Mouse (Mus musculus) frontal cortex, postnatal 14 days (tissue): ENCODE measurements around the gene Mxd3.
A peak's percentile ranks its signal among the peaks of the same experiment; 100 is the strongest.

Source experiments
- DNase-seq, 2 experiments: peaks; one replicate each; pipeline ENCODE4 v3.0.0; 2022; ENCODE audit warnings: low spot score in 2 of 2

Gene Mxd3

DNA sequence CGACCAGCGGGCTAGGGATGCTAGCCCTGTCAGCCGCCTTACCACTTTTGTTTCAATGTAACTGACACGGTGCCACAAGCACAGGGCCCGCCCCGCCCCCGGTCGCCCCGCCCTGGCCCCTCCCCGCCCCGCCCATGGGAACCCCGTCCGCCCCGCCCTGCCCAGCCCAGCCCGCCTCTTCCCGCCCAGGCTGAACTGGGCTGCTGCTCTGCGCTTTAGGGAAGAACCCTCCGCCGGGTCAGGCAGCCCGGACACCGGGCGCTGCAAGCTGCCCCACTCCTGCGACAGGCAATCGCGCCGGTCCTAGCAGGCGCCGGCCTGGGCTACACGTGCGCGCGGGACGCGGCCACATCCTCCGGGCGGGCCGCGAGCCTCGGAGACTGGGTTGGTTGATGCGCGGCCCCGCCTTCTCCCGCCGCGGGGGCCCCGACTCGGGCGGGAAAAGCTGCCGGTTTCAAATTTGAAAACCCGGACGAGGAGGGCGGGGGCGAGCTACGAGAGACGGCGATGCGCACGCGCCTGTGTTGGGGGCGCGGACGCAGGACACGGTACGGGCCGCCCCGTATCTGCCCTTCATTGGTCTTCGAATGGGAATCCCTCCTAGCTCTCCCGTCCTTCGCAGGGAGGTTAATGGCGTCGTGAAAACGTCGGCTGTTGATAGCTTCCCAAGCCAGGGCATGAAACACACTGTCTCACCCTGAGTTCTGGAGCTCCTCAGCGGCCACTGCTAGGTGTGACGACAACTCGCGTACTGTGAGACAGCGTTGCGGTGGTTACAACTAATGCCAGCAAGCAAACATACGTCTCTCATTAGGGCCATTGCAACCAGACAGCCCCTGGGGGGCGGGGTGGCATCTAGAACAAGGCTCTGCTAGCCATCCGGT lies at the start of gene Mxd3:
TSS of gene Mxd3 (minus strand) at position 141 of the 884 bp plus-strand sequence.
- peak; percentile 72 to 74 for DNase-seq

- DNase-seq, result no peak
Measured at GRCm38 (mm10) chr13:55378907-55379580, 49.4 kb upstream of the Mxd3 start.

DNA sequence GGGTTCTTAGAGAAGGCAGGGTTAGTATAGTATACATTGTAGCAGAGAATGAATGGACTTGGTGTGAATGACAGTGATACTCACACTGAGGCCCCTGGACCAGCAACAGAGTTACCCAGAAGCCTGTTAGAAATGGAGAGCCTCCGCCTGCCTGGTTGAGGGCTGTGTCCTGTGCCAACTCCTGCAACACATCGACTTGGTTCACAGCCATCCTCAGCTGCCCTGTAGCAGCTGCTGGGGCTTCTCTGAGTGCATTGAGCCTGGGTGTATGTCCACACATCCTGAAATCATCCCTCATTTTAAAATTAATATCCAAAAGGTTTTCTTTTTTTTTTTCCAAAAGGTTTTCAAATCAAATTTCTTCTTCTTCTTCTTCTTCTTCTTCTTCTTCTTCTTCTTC lies 46.3 kb upstream of the Mxd3 start:
- no peak for DNase-seq

GRCm38 (mm10) chr13:55374206-55374924 lies 44.7 kb upstream of the Mxd3 start:
- DNase-seq, result no peak

- DNase-seq, result no peak
Measured at GRCm38 (mm10) chr13:55371740-55372139, 42.1 kb upstream of the Mxd3 start.

DNA sequence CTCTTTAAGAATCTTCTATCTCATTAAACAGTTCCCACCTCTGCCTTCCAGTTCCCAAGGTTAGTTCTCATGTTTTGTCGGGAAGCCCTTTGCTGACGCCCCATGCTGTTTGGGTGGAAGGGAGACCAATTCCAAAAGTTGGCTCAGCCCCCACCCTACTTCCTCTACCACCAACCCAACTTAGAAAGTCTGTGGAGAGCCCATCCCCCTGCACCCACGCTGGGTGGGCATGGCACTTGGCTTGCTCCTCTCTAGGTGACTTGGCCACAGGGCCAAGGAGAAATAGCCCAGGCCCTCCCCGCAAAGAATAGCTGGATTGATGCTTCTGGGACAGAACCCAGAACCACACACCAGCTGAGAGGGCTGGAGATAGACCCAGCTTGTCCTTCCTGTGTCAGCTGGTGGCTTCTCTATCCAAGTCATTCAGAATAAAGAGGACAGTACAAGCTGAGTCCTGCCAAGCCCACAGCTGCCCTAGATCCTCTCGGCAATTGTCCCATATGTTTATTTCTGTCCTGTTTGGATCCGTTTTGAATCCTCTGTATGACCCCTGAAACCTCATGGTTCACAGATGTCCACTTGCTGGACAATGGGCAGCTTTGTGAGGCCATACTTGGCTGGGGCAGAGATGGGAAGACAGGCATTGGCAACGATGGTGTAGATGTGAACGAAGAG lies 41.5 kb upstream of the Mxd3 start:
- DNase-seq, result no peak

GRCm38 (mm10) chr13:55370234-55370633 lies 40.6 kb upstream of the Mxd3 start:
- DNase-seq, result no peak

DNA sequence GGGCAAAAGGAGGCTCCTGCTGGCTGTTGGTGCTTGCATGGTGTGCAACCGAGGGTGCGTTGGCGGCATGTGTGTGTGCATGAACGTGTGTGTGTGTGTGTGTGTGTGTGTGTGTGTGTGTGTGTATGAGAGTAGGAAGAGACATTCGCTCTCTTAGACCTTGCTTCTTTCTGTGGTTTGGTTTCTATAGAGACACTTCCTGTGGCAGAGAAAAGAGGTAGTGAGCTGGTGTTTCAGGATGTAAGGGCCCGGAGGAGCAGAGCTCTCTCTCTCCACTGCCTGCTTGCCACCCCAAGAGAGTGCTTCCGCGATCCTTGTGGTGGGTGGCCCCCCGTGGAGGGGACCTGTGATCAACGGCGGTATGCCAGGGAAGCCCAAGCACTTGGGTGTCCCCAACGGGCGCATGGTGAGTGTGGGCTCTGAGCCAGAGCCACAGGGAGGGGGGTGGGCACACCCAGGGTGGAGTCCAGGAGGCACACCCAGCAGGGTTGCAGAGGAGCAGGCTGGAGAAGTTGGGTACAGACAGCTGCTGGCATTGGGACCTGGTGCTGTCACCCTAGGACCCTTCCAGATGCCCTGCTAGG lies 40.0 kb upstream of the Mxd3 start, which contains the start of gene Rgs14:
TSS of gene Rgs14 (plus strand) at position 202 of the 584 bp plus-strand sequence.
- peak in 1 of 2 experiments; percentile 43 for DNase-seq

DNA sequence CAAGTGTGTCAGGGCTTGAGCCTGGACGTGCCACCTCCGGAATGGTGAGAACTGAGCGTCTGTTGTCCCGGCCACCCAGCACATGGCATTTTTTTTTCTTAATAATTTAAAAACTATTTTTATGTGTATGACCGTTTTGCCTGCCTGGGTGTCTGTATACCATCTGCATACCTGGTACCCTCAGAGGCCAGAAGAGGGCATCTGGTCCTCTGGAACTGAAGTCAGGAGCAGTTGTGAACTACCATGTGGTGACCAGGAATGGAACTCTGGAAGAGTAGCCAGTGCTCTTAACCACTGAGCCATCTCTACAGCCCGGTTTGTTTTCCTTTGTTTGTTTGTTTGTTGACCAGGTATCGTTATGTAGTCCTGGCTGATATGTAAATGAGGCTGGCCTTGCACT lies 38.8 kb upstream of the Mxd3 start:
- no peak for DNase-seq

DNA sequence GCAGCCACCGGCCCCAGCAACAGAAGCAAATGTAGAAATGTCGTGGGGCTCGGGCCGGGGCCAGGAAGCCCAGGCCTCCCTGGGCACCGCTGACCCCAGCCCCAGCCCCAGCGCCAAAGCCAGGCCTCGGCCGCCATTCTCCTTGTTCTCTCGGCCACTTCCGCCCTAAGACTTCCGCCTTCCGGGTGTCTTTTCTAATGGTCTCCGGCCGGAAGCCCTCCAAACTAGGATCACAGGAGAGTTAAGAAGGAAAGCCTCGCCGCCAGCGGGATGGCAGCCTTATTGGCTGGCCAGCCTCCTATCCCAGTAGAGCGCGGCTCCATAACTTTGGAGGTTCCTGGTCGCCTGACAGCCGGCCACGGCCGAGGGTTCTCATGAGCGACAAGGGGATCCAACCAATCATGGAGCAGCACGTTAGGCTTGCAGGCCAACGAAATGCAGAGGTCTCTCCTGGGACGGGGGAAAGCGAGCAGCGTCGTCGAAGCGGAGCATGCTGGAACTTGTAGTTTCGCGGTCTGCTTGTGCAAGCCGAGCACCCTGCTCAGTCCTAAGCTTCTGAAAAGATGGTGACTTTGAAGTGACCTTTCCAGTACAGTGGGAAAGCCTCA lies 32.9 kb upstream of the Mxd3 start, which contains the start of gene Lman2:
TSS of gene Lman2 (minus strand) at position 331 of the 608 bp plus-strand sequence.
- peak; percentile 96 to 99 for DNase-seq

GRCm38 (mm10) chr13:55361974-55362452 lies 32.4 kb upstream of the Mxd3 start:
- peak in 1 of 2 experiments; percentile 22 for DNase-seq

DNA sequence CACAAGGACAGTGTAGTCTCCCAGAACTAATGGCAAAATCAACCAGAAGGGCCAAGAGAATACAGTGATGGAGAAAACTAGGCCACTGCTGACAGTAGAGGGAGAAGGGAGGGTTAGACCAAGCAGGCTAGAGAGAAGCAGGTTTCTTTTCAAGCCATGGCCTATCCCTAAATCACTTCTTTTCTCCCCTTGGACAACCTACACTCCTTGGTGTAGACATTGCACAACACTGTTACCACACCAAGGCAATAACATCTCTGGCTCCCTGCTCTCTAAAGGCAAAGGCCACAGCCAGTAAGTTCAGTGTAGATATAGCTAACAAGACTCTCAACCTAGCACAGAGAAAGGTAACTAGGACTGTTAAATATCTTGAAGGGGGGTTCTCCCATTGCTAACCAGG lies 31.5 kb upstream of the Mxd3 start:
- DNase-seq, result no peak

GRCm38 (mm10) chr13:55346745-55347144 lies 17.1 kb upstream of the Mxd3 start:
- no peak for DNase-seq

GRCm38 (mm10) chr13:55344286-55344685 lies 14.7 kb upstream of the Mxd3 start:
- no peak for DNase-seq

DNA sequence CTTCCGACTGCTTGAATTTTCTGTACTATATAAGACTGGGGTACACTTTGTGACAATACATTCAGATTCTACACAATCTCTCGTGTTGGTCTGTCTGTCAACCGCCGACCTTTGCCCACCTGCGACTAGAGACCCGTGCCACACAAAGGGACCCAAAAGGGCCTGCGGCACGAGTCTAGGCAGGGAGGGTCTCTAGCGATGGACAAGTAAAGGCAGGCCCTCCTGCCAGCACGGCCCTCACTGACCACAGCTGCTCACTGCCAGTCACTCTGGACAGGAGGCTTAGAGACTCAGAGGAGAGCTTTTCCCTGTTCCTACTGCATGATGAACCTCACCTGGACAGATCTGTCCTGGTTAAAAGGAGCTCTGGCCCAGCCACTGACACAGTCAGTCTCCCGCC lies 12.8 kb upstream of the Mxd3 start:
- no peak for DNase-seq

GRCm38 (mm10) chr13:55339259-55339658 lies 9.6 kb upstream of the Mxd3 start:
- no peak for DNase-seq

DNA sequence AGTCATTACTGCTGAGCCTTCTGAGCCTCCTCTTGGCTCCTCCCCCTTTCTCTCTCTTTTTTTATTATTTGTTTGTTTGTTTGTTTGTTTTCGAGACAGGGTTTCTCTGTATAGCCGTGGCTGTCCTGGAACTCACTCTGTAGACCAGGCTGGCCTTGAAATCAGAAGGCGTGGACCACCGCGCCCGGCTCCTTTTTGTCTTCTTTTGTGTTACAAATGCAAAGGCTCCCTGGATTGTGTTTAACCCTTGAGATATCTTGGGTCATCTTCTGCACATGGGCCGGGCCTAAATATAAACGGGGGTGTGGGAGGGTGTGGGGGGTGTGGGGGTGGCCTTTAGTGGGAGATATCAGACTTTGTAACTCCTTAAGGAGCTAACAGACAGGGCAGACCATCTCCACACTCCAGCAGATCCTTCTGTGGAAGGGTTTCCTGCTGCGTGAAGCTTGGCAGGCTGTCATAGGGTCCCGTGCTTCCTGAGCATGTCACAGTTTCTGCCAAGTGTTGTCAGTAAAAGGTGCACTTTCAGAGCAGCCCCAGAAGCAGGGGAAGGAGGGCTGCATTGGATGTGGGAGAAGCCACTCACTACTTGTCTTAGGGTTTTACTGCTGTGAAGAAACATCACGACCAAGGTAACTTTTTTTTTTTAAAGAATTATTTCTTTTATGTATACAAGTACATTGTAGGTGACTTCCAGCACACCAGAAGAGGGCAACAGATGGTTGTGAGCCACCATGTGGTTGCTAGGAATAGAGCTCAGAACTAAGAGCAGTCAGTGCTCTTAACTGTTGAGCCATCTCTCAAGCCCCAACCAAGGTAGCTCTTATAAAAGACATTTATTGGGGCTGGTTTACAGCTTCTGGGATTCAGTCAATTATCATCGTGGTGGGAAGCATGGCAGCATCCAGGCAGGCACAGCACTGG lies 8.8 kb upstream of the Mxd3 start:
- no peak for DNase-seq

GRCm38 (mm10) chr13:55337341-55337975 lies 7.8 kb upstream of the Mxd3 start:
- no peak for DNase-seq

- no peak for DNase-seq
Measured at GRCm38 (mm10) chr13:55335701-55336100, 6.1 kb upstream of the Mxd3 start.
